Mouse (Mus musculus) lung, postnatal 25 days (tissue): ENCODE measurements at regions not wholly inside any gene's neighbourhood (a gene's known extent, or its start where the extent isn't known, plus 50 kb on each side); places are given as distances from the start of the nearest gene placed in this dataset.

Experiments
- DNase-seq: peaks from one replicate; pipeline ENCODE4 v3.0.0; 2022; ENCODE audit warnings: low spot score

DNA sequence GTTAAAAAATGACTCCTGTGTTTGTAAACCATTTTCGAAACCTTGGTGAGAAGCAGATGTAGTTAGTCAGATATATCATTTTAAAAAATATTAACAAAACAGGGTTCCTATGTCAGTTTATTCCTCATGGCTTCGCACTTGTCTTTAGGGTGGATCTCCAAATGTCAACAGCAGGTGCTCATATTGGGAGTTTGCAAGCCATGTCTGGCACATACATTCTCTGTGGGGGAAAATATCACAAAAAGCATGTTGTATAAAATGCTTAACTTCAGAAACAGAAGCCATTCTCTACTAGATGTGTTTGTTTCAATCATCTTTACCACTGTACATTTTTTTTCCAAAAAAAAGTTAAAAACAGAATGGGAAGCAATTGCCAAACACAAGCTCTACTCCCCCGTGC is 534.7 kb upstream of the Zic4 start:
- DNase-seq, result no peak

DNA sequence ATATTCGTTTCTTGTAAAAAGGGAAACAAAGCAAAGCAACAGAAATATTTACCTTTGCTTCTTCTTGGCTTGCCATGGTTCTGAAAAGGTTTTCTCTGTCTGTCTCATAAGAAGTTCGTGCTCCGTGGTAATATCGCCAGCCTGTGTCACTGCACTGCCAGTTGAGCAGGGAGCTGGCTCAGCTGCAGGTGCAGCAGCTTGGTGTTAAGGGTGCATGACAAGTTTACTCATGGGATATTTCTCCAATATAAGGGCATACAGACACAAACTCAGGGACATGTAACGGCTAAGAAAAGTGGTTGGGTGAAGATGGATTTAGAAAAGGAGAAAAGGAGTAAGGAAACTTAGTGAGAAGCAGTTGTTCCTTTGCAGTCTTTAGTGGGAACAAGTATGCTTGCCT is 533.5 kb upstream of the Zic4 start:
- no peak for DNase-seq

GRCm38 (mm10) chr9:90830704-90831103 is 531.5 kb upstream of the Zic4 start:
- DNase-seq, result no peak

DNA sequence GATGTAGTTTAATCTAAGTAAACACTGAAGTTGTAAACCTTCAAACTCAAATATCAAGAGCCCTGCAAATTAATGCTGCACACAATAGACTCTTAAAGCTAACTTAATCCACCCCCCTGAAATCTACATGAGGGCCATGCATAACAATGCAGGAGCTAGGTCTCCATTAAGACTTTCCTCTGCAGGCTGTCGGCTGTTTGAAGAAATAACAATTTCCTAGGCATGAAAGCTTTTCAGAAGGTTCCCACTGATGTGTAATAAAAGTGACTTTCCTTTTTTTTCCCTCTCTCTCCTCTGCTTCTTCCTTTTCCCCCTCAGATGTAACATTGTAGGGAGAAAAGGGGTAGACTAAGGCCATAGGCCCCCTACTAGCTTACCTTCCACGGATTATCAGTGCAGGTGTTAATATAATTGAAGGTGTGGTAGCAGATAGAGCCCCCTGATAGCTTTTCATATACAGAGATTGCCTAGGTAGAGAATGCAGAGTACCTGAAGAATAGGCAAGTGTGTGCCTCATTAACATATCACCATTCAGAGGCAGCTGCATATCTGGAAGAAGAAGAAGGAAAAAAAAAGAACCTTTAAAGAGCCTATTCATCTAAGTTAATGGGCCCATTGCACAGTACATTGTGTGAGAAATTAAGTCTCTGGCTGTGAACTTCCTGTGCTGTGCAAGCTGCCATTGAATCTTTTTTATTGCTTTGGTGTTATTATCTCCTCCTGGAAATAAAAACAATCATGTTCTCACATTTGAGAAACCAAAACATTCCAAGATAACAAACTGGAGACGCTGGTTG is 528.3 kb upstream of the Zic4 start:
- DNase-seq, result no peak

DNA sequence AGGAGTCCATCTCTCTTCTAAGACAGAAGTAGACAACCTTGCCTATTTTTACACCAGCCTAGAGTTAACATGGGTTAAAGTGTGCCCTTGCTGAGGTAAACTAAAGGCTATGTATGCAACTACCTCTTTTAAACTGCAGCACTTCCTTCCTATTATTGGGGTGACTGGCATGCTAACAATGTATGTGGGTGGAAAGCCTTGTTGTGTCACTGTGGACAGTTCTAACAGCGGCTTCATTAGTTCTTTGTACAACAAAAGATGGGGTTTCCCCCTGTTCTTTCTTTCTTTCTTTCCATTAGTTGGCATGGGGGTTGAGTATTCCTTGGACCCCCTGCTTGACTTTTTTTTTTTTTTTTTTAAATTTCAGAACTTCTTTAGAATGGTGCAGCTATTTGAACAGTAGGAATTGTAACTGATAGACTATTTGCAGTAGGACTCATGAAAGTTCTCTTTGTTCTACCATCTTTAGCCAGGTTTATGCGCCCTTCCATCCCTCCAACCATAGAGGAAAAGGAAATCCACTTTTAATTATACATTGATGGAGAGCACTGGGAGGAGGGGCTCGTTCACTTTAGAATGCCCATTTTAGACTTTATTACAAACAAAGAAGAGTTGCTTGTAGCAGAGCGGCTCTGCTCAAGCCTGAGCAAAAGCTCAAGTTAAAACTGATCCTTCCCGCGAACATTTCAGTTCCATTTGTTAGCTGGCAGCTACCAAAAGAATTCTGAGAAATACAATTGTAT is 523.9 kb upstream of the Zic4 start:
- DNase-seq, result no peak

DNA sequence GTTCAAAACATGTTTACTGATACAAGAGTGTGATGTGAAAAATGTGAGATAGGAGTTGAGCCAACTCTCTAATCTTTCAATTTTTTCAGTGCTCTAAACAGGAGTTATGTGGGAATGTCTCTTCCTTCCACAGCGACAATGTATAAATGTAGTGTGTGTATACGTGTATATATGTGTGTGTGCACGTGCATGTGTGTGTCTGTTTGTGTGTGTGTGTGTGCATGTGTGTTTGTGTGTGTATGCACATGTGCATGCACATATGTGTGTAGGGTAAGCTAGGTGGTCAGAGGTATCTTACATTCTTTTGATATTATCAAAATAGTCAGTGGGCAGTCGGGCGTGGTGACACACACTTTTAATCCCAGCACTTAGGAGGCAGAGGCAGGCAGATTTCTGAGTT is 511.2 kb upstream of the Zic4 start:
- no peak for DNase-seq

DNA sequence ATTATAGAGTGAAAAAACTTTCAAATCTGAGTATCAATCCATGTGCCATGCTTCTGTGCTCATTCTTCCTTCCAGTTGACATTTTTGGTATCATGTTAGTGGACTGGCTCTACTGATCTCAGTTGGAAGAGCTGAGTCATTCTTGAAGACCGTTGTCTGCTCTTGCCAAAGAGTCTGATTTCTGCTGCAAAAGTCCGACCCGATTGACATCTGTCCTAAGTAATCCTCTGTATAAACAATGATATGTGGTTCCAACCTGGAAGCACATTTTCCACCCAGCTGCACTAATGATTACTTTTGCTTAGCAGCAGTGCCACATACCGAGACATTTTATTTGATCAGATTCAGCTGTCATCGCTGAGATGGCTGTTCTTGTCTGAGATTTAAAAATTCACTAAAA is 490.6 kb upstream of the Zic4 start:
- DNase-seq, result no peak

- DNase-seq, result no peak
Observed at GRCm38 (mm10) chr9:90884467-90884866, 477.7 kb upstream of the Zic4 start.

GRCm38 (mm10) chr9:90887405-90887804 is 474.8 kb upstream of the Zic4 start:
- DNase-seq, result no peak

GRCm38 (mm10) chr9:90890801-90891200 is 471.4 kb upstream of the Zic4 start:
- no peak for DNase-seq

DNA sequence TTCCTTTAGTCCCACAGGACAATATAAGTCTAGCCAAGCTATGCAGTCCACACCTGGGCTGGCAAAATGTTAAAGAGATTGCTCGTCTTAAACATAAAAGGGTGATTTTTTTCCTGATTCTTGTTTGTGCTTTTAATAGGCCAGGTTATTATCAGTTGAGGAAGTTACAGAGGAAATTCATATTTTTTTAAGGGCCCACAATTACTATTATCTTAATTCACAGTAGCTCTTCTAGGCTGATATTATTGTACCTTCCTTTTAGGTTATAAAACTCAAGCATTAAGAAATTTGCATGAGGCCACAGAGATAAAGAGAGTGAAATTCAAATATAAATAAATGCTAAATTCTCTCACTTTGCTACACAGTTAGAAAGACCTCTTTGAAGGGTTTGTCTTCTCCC is 469.4 kb upstream of the Zic4 start:
- no peak for DNase-seq

GRCm38 (mm10) chr9:90903557-90903956 is 458.7 kb upstream of the Zic4 start:
- DNase-seq, result no peak

DNA sequence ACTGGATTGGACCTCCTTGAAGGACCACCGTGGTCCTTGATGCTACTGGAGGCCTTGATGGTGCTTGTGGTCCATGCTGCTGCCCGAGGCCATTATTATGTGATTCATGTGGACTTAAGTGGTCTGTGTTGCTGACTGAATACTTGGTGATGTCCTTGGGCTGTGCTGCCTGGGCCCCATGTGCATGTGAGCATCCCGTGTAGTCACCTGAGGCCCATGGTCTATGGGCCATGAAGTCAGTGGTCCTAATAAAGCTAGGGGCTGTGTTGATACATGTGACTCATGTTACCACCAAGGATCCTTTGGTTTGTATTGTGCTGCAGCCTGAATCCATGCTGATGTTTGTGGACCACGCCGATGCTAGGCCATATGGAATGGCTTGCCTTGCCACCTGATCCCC is 456.1 kb upstream of the Zic4 start:
- DNase-seq, result no peak

GRCm38 (mm10) chr9:90906684-90907083 is 455.5 kb upstream of the Zic4 start:
- DNase-seq, result no peak

GRCm38 (mm10) chr9:90954613-90955012 is 407.6 kb upstream of the Zic4 start:
- no peak for DNase-seq

DNA sequence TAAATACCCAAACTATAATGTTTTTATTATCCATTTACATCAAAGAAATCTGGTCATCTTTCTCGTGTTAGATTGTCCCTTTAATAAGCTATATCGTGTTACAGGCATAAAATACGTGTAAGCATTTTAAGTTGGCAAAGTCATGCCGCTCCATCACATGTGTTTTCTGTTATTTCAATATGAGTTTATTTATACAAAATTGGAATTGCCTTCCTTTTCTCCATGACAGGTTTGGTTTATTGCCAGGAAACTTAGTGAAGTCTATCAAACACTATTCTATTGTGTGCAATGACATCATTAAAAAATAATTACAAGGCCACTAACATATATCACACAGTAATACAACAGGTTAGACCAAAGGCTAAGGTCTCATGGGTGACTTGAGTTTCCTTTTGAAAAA is 400.8 kb upstream of the Zic4 start:
- no peak for DNase-seq

DNA sequence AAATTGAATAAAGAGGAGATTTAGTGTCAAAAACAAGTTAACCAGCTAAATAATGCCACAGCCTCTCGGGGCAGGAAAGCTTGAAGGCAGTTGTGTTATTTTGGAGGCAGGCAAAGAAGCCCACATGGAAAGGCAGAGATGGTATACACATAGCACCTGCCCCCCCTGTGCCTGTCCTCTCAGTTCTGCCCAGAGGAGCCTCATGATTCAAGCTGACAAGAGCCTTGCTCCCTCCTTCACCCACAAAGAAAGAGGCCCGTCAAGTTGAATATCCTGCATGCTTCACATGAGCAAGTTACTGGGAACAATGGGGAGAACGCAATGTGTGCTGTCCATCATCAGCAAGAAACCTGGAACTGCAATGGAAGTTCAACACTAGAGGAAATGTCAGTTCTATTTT is 398.2 kb upstream of the Zic4 start:
- no peak for DNase-seq

- no peak for DNase-seq
Observed at GRCm38 (mm10) chr9:90978730-90979129, 383.5 kb upstream of the Zic4 start.

DNA sequence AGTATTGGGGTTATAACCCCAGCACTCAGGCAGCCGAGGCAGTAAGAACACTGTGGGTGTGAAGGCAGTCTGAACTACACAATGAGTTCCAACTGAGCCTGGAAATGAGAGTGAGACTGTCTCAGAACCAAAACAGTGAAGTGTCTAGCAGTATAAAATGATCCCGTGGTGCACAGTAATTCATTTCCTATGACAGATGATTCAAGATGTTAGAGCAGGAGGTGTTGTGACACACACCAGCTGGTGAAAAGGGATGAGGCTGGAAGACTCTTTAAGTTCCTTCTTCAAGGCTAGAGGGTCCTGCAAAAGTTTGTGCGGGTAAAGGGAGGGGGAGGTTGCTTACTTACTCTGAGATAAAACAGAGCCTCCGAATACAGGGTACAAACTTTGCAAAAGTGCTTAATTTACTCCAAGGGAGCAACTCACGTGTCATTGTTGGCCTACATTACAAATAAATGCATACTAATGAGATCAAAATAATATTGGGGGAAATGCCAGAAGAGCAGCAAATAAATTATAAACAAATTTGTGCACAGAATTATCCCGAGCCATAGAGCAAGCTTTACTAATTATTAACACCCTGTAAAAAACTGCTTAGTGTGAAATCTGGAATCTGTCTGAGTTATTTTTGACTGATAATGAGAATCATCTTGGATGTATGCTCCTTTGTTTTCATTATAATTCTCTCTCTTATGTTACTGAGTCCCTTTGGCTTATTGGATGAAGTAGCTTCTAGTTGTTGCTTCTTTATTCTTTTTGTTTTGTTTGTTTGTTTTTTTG is 382.0 kb upstream of the Zic4 start:
- no peak for DNase-seq

DNA sequence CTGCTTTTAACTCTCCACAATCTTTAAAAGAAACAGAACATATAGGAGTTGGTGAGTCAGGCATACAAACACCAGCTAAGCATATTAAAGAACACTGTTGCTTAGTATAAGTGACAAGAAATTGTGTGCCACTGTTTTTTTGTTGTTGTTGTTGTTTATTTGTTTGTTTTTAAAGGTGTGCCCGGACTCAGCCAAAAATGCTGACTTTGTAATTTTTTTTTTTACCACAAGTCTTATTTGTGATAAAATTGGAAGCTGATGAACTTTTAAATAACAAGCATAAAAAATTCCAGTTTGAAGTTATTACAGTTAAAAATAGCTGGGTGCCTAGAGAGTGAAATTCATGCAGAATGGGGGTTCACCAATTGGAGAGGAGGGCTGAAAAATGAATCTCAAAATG is 363.0 kb upstream of the Zic4 start:
- DNase-seq, result no peak

DNA sequence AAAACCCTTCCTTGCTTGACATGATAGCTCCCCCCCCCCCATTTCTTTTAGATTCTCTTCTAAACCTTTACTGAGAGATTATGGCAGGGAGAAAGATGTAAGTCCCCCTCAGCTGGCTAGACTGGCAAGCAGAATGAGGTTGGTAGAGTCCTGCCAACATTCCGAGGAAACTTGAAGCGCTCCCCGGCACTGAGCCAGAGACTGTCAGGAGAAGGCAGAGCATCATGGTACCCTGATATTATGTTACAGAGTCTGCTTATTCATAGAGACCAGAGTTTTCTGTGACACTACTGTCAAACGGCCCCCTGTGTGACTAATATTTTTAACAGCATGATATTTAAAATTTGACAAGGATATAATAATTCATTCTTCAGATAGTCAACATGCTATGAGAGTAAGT is 358.0 kb upstream of the Zic4 start:
- no peak for DNase-seq

DNA sequence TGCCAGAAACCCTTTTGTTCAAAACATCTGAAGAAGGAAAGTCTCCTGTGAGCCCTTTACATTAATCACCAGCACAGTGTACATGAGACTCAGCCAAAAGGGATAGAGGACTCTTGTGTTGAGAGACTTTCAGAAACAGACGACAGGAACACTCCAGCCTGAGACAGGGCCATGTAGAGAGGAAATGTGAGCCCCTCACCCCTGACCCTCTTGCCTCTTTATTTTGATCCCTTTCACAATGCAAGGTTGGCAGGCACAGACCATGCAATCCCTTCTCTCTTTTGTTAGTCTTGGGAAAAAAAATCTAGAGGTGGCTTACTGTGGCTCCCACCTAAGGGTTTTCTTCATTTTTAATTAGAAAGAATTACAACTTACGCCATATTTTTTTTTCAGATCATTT is 321.7 kb upstream of the Zic4 start:
- no peak for DNase-seq

DNA sequence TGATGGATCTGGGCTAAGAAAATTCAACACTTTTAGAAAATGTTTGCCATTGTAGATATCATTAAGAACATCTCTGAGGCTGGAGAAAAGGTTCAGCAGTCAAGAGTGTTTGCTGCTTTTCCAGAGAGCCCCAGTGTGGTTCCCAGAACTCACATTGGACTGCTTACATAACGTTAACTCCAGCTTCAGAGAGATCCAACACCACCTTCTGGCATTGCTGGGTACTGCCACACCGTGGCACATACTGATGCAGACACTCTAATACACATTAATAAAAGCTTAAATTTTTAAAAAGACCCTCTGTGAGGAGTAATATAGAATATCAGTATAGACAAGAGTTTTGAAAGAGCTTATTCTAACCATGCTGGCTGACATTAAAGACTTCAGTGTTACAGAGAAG is 313.6 kb upstream of the Zic4 start:
- DNase-seq, result no peak
